In the genomic region with DNA sequence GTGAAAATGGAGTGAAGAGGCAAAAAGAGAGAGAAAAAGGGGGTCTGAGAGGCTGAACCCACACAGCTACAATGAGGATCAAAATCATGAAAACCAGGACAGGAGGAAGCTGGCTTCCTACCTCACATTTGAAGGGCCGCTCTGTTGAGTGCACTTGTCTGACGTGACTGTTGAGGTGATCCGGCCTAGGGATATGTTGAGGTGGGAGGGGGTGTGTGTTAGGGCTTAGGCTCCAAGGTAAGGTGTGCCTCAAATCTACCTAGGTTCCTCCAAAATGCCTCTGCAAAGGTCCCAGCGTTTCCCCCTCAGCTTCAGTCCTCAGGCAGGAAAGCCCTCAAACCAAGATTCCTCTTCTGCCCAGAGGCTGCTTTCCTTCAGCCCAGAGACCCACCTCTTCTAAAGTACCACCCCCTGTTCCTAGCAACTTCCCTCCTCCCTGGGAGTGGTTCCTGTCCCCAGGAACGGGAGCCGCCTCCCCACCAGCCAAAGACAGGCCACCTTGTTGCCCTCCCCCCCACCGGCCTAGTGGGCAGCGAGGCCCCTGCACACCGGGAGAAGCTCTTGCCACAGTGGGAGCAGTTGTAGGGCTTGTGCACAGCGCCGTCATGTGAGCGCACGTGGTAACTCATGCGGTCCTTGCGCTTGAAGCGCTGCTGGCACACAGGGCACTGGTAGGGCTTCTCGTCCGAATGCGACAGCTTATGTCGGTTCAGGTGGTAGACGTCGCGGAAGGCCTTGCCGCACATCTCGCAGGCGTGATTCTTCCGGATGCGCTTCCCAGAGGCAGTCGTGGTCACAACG, we compare ENCODE assay signal across 8 mouse cellular contexts. TPM values are rescaled to one million over a fixed set of nuclear protein-coding genes. Genes with fewer than 3 reads are reported as not detected.
DNase-seq lines count a peak whose midpoint lies in the region; ATAC-seq and TF ChIP-seq lines count a peak whose summit lies in the region.

No protein-coding gene starts in this region.

- DNase-seq in adrenal gland, adult (ENCODE audit: inconsistent age in 2 of 2, low spot score in 1 of 2) = peak; percentile 88 to 94
- DNase-seq in gastrocnemius, adult 18-20 months (ENCODE audit: low spot score) = peak; percentile 71
- DNase-seq in left cerebral cortex, adult 2 months (ENCODE audit: extremely low spot score in 1 of 2, low spot score in 2 of 2) = peak; percentile 78
- peak; percentile 76 for DNase-seq in retina, postnatal 7 days (ENCODE audit: low read depth, low spot score)
- DNase-seq in yolk sac, embryonic 10.5 days (ENCODE audit: low spot score) = peak; percentile 90

- H3K27me3 ChIP-seq in hindbrain, embryonic 15.5 days = no peaks in the 10 kb centered on the region

- intact Hi-C loops in left cerebral cortex, adult 2 months (cut with DNase I) = loop anchor here (5.0 kb wide), 2 partner anchors 143 to 203 kb away; a partner anchor contains a TSS

- H3K79me2 ChIP-seq in macrophage (ENCODE audit: inconsistent target) = peaks cover 22% of the 10 kb centered on the region

- peak; percentile 26 for ATAC-seq in common myeloid progenitor, adult 5-6 weeks (replicated peaks; ENCODE audit: low read depth, poor library complexity, severe bottlenecking)
- peak; percentile 24 for ATAC-seq in hindbrain, embryonic 15.5 days (ENCODE audit: low FRiP score, low read depth)

- peak overlapping the region; percentile 74 for H3K4me3 ChIP-seq in hindbrain, embryonic 15.5 days
- peak overlapping the region; percentile 56 for H3K4me3 ChIP-seq in left cerebral cortex, adult 2 months
- H3K4me3 ChIP-seq in macrophage (ENCODE audit: inconsistent target) = peak overlapping the region; percentile 47

- peak overlapping the region; percentile 89 for H3K9ac ChIP-seq in hindbrain, embryonic 15.5 days

- H3K4me1 ChIP-seq in hindbrain, embryonic 15.5 days (replicated peaks) = peaks cover 61% of the 10 kb centered on the region

- no peaks in the 10 kb centered on the region for H3K9me3 ChIP-seq in hindbrain, embryonic 15.5 days

- peaks cover 14% of the 10 kb centered on the region for H3K36me3 ChIP-seq in hindbrain, embryonic 15.5 days
- H3K36me3 ChIP-seq in macrophage (ENCODE audit: inconsistent target) = 0 out of 2 replicates have a peak, but pooled peaks cover 5% of the 10 kb centered on the region

- WGBS in hindbrain, embryonic 15.5 days = under 1% methylated on average over 30 of the region's 30 CpGs
- under 1% methylated on average over 29 of the region's 30 CpGs for WGBS in macrophage (ENCODE audit: missing documents)

- peak overlapping the region; percentile 89 for H3K4me2 ChIP-seq in hindbrain, embryonic 15.5 days

- H3K27ac ChIP-seq in hindbrain, embryonic 15.5 days (replicated peaks) = peak overlapping the region; percentile 98
- H3K27ac ChIP-seq in left cerebral cortex, adult 2 months = peak overlapping the region; percentile 97
- peak overlapping the region; percentile 77 for H3K27ac ChIP-seq in macrophage

- peak; percentile 45 for TF ChIP-seq CTCF in left cerebral cortex, adult 2 months (IDR thresholded peaks at IDR 0.05)

RNA-seq across cellular contexts. Expression of a gene that starts 1.9 kb away (rescaled TPM):
- total RNA-seq in common myeloid progenitor, adult 5-6 weeks (2017) = 59.0 and 67.8 TPM in 2 replicates
- total RNA-seq in gastrocnemius, adult 18-20 months (2021) = 10 to 100 TPM; 64.3 to 66.3 TPM
- 84.0 and 87.3 TPM in 2 replicates for polyA plus RNA-seq in hindbrain, embryonic 15.5 days (2015; fragmentation: Nextera tagmentation; extraction: Ambion mirVana)
- total RNA-seq in left cerebral cortex, adult 2 months (2021) = 100 to 1,000 TPM; 210 to 221 TPM
- 100 to 1,000 TPM in 14 of 26 experiments, 10 to 100 TPM in 12; 28.6 to 228 (median 101) TPM for total RNA-seq in macrophage (2018; cell fraction: chromatin; rRNA removed)
- total RNA-seq in macrophage (2018; cell fraction: cytosol; rRNA removed) = 10 to 100 TPM; 29.3 to 99.4 (median 59.6) TPM
- 100 to 1,000 TPM in 11 of 26 experiments, 10 to 100 TPM in 15; 35.2 to 181 (median 89.7) TPM for total RNA-seq in macrophage (2018; cell fraction: nucleus; rRNA removed)
- polyA plus RNA-seq in macrophage (2018) = 58.9 to 102 TPM (median 70.2 TPM) in 3 replicates

RNA-seq across cellular contexts. Expression of a gene that starts 3.9 kb away (rescaled TPM):
- 1.3 TPM in 1 of 2 replicates, not detected in the other for total RNA-seq in common myeloid progenitor, adult 5-6 weeks (2017)
- total RNA-seq in gastrocnemius, adult 18-20 months (2021) = under 1 TPM in 1 of 2 experiments, not detected in 1; 0.84 TPM
- 54.2 and 62.4 TPM in 2 replicates for polyA plus RNA-seq in hindbrain, embryonic 15.5 days (2015; fragmentation: Nextera tagmentation; extraction: Ambion mirVana)
- 100 to 1,000 TPM; 214 to 216 TPM for total RNA-seq in left cerebral cortex, adult 2 months (2021)
- 1 to 10 TPM in 3 of 26 experiments, under 1 TPM in 10, not detected in 13; 0.21 to 3.0 (median 0.60) TPM for total RNA-seq in macrophage (2018; cell fraction: chromatin; rRNA removed)
- not detected for total RNA-seq in macrophage (2018; cell fraction: cytosol; rRNA removed)
- total RNA-seq in macrophage (2018; cell fraction: nucleus; rRNA removed) = 1 to 10 TPM in 2 of 26 experiments, under 1 TPM in 9, not detected in 15; 0.30 to 1.6 (median 0.85) TPM
- polyA plus RNA-seq in macrophage (2018) = not detected in 3 replicates

RNA-seq across cellular contexts. Expression of a gene that starts 4.1 kb away (rescaled TPM):
- 30.9 and 33.1 TPM in 2 replicates for total RNA-seq in common myeloid progenitor, adult 5-6 weeks (2017)
- 10 to 100 TPM; 12.9 to 16.9 TPM for total RNA-seq in gastrocnemius, adult 18-20 months (2021)
- 63.3 and 77.5 TPM in 2 replicates for polyA plus RNA-seq in hindbrain, embryonic 15.5 days (2015; fragmentation: Nextera tagmentation; extraction: Ambion mirVana)
- total RNA-seq in left cerebral cortex, adult 2 months (2021) = 10 to 100 TPM; 61.0 to 66.3 TPM
- total RNA-seq in macrophage (2018; cell fraction: chromatin; rRNA removed) = 10 to 100 TPM in 15 of 26 experiments, 1 to 10 TPM in 9, under 1 TPM in 1, not detected in 1; 0.36 to 36.4 (median 12.7) TPM
- total RNA-seq in macrophage (2018; cell fraction: cytosol; rRNA removed) = 10 to 100 TPM in 22 of 26 experiments, 1 to 10 TPM in 4; 1.8 to 40.9 (median 20.4) TPM
- 10 to 100 TPM in 21 of 26 experiments, 1 to 10 TPM in 5; 7.5 to 42.8 (median 18.3) TPM for total RNA-seq in macrophage (2018; cell fraction: nucleus; rRNA removed)
- 15.3 to 31.9 TPM (median 18.2 TPM) in 3 replicates for polyA plus RNA-seq in macrophage (2018)

RNA-seq across cellular contexts. Expression of a gene that starts 7.8 kb away (rescaled TPM):
- 36.7 TPM in 1 of 2 replicates, not detected in the other for total RNA-seq in common myeloid progenitor, adult 5-6 weeks (2017)
- total RNA-seq in gastrocnemius, adult 18-20 months (2021) = 10 to 100 TPM in 1 of 2 experiments, 1 to 10 TPM in 1; 7.9 to 10.3 TPM
- polyA plus RNA-seq in hindbrain, embryonic 15.5 days (2015; fragmentation: Nextera tagmentation; extraction: Ambion mirVana) = 28.1 and 46.9 TPM in 2 replicates
- total RNA-seq in left cerebral cortex, adult 2 months (2021) = 10 to 100 TPM; 15.1 to 27.1 TPM
- total RNA-seq in macrophage (2018; cell fraction: chromatin; rRNA removed) = 10 to 100 TPM in 4 of 26 experiments, 1 to 10 TPM in 5, not detected in 17; 2.7 to 16.1 (median 9.6) TPM
- total RNA-seq in macrophage (2018; cell fraction: cytosol; rRNA removed) = 10 to 100 TPM in 20 of 26 experiments, 1 to 10 TPM in 6; 4.4 to 37.7 (median 16.9) TPM
- total RNA-seq in macrophage (2018; cell fraction: nucleus; rRNA removed) = 10 to 100 TPM in 6 of 26 experiments, 1 to 10 TPM in 7, not detected in 13; 1.5 to 20.5 (median 7.7) TPM
- 1.1 to 15.9 TPM (median 13.4 TPM) in 3 replicates for polyA plus RNA-seq in macrophage (2018)

RNA-seq across cellular contexts. Expression of a gene that starts 8.7 kb away (rescaled TPM):
- not detected in 2 replicates for total RNA-seq in common myeloid progenitor, adult 5-6 weeks (2017)
- total RNA-seq in gastrocnemius, adult 18-20 months (2021) = 1 to 10 TPM in 1 of 2 experiments, not detected in 1; 1.7 TPM
- 0.28 TPM in 1 of 2 replicates, not detected in the other for polyA plus RNA-seq in hindbrain, embryonic 15.5 days (2015; fragmentation: Nextera tagmentation; extraction: Ambion mirVana)
- total RNA-seq in left cerebral cortex, adult 2 months (2021) = 1 to 10 TPM in 1 of 2 experiments, not detected in 1; 1.2 TPM
- 1 to 10 TPM in 20 of 26 experiments, not detected in 6; 1.9 to 9.3 (median 4.3) TPM for total RNA-seq in macrophage (2018; cell fraction: chromatin; rRNA removed)
- total RNA-seq in macrophage (2018; cell fraction: cytosol; rRNA removed) = 1 to 10 TPM in 13 of 26 experiments, under 1 TPM in 7, not detected in 6; 0.32 to 3.0 (median 1.8) TPM
- 10 to 100 TPM in 2 of 26 experiments, 1 to 10 TPM in 14, not detected in 10; 1.2 to 14.7 (median 3.1) TPM for total RNA-seq in macrophage (2018; cell fraction: nucleus; rRNA removed)
- polyA plus RNA-seq in macrophage (2018) = 1.4 to 5.2 TPM in 2 of 3 replicates, not detected in the other

Comparison
In these comparisons a context has a peak if more than half of its experiments do, and no peak if none do; other contexts are left out.
1. Peak in every context shown above with its lines: DNase-seq, ATAC-seq, H3K4me3 ChIP-seq and H3K27ac ChIP-seq.
2. RNA of a gene that starts 3.9 kb away (total RNA-seq): 214 to 216 TPM in left cerebral cortex, adult 2 months; 1.3 TPM in common myeloid progenitor, adult 5-6 weeks and 0.84 TPM in gastrocnemius, adult 18-20 months; every median in the first group is over 10 times any median in the second.